ENCODE assay signal across 9 mouse cellular contexts in genomic region chr2:155673546-155673945, GRCm38 (mm10). TPM values are rescaled to one million over a fixed set of nuclear protein-coding genes. Genes with fewer than 3 reads are reported as not detected.
DNase-seq lines count a peak whose midpoint lies in the region; TF ChIP-seq lines count a peak whose summit lies in the region.
"Had no signal": no experiment of that assay in that cellular context is flagged by ENCODE, and none has a peak within 500 bp of the region (broad histone marks: within the 10 kb centered on the region; RNA-seq: fewer than 3 reads in every experiment).

No protein-coding gene starts in this region.

- peak; percentile 53 for DNase-seq in layer of hippocampus, adult 11-12 months (ENCODE audit: low spot score)
- no peak for DNase-seq in layer of hippocampus, adult 8-10 months (ENCODE audit: low spot score in 2 of 2)
- peak; percentile 58 for DNase-seq in ES-CJ7 (ENCODE audit: low read depth, low spot score)
- DNase-seq in gastrocnemius, adult 2 months: peak; percentile 84
- DNase-seq in layer of hippocampus, postnatal 36 days: peak; percentile 37 to 45
- DNase-seq in ovary, postnatal 36 days (ENCODE audit: low spot score): peak; percentile 59
- DNase-seq in thymus, postnatal 4 days: peak; percentile 94

- H3K4me3 ChIP-seq in bone marrow macrophage, adult 2 months (ENCODE audit: insufficient read depth, low read length): no peak overlapping the region
- no peak overlapping the region for H3K4me3 ChIP-seq in gastrocnemius, adult 2 months
- H3K4me3 ChIP-seq: myocyte had no signal

- intact Hi-C loops in gastrocnemius, adult 2 months (cut with DNase I): loop anchor here (2.0 kb wide), 1 partner anchor 91 kb away; no protein-coding TSS in a partner anchor

- peaks cover 5% of the 10 kb centered on the region; the same call in 1 of the 2 replicates for H3K4me1 ChIP-seq in bone marrow macrophage, adult 2 months (ENCODE audit: control insufficient read depth, insufficient read depth, low read length)

- H3K27ac ChIP-seq in bone marrow macrophage, adult 2 months (ENCODE audit: insufficient read depth, low read depth, low read length): no peak overlapping the region
- no peak overlapping the region for H3K27ac ChIP-seq in gastrocnemius, adult 2 months

- peak; percentile 63 for TF ChIP-seq CTCF in bone marrow macrophage, adult 2 months (IDR thresholded peaks at IDR 0.05; ENCODE audit: low read depth, low read length)
- peak; percentile 79 for TF ChIP-seq CTCF in gastrocnemius, adult 2 months (IDR thresholded peaks at IDR 0.05)

- no peak for TF ChIP-seq POLR2A in bone marrow macrophage, adult 2 months (IDR thresholded peaks at IDR 0.05; ENCODE audit: borderline replicate concordance, low read depth, low read length)

RNA-seq across cellular contexts. Expression of gene Trpc4ap, which starts 18.6 kb away (rescaled TPM):
- 100 to 1,000 TPM; 158 to 175 (median 167) TPM for total RNA-seq in layer of hippocampus, adult 8-10 months (2022)
- 93.1 and 108 TPM in 2 replicates for polyA plus RNA-seq in bone marrow macrophage, adult 2 months (2012; ENCODE audit: insufficient read depth, insufficient read length, missing spikeins)
- 100 to 1,000 TPM in 1 of 2 experiments, 10 to 100 TPM in 1; 93.4 to 102 TPM for total RNA-seq in gastrocnemius, adult 2 months (2021)
- 100 to 1,000 TPM; 154 to 160 TPM for total RNA-seq in layer of hippocampus, postnatal 36 days (2021)

RNA-seq across cellular contexts. Expression of gene Edem2, which starts 55.7 kb away (rescaled TPM):
- 10 to 100 TPM; 23.9 to 33.5 (median 27.8) TPM for total RNA-seq in layer of hippocampus, adult 8-10 months (2022)
- polyA plus RNA-seq in bone marrow macrophage, adult 2 months (2012; ENCODE audit: insufficient read depth, insufficient read length, missing spikeins): 44.3 and 46.4 TPM in 2 replicates
- 1 to 10 TPM; 4.2 to 4.4 TPM for total RNA-seq in gastrocnemius, adult 2 months (2021)
- total RNA-seq in layer of hippocampus, postnatal 36 days (2021): 10 to 100 TPM; 21.7 to 25.0 TPM

Comparison
In these comparisons a context has a peak if more than half of its experiments do, and no peak if none do; other contexts are left out.
1. DNase-seq: peak in layer of hippocampus, adult 11-12 months (single experiment), ES-CJ7 (single experiment), gastrocnemius, adult 2 months (single experiment), layer of hippocampus, postnatal 36 days (2 of 2), ovary, postnatal 36 days (single experiment) and thymus, postnatal 4 days (single experiment); none in layer of hippocampus, adult 8-10 months (0 of 2).
2. RNA of gene Edem2, which starts 55.7 kb away (total RNA-seq): 23.9 to 33.5 TPM in layer of hippocampus, adult 8-10 months and 21.7 to 25.0 TPM in layer of hippocampus, postnatal 36 days; 4.2 to 4.4 TPM in gastrocnemius, adult 2 months; every median in the first group is over 4 times any median in the second.